In genomic region chrX:47482728-47483127, GRCm38 (mm10) we compare ENCODE assay signal across 22 mouse cellular contexts.
DNase-seq lines count a peak whose midpoint lies in the region; ATAC-seq lines count a peak whose summit lies in the region.
"Had no signal": no experiment of that assay in that cellular context is flagged by ENCODE, and none has a peak within 500 bp of the region (broad histone marks: within the 10 kb centered on the region; RNA-seq: fewer than 3 reads in every experiment).

No protein-coding gene starts in this region.

- DNase-seq in frontal cortex, adult 2 months (ENCODE audit: extremely low spot score in 1 of 2, low spot score in 1 of 2): peak; percentile 16 to 47
- no peak for DNase-seq in frontal cortex, postnatal 14 days (ENCODE audit: low spot score in 2 of 2)
- DNase-seq in right cerebral cortex, postnatal 36 days (ENCODE audit: low spot score in 2 of 2): peak; percentile 16 to 25
- no peak for DNase-seq in right cerebral cortex, postnatal 4 days
- peak; percentile 13 to 62 for DNase-seq in left cerebral cortex, postnatal 25 days (ENCODE audit: low spot score in 2 of 2)
- no peak for DNase-seq in cerebellum, adult 8-10 months
- DNase-seq: adrenal gland, postnatal 10 days; cerebellum, adult 11-12 months; cerebellum, postnatal 10 days; gastrocnemius, postnatal 25 days; heart, adult 18-20 months; heart, postnatal 4 days; kidney, adult 11 months; kidney, postnatal 36 days; lung, embryonic 14.5 days; lung, postnatal 14 days; midbrain, embryonic 14.5 days; retina, postnatal 1 day; thymus, postnatal 14 days had no signal

- no peak for ATAC-seq in monocyte, adult 5-6 weeks (replicated peaks; ENCODE audit: insufficient number of reproducible peaks, low FRiP score, low TSS enrichment, poor library complexity, severe bottlenecking)
- ATAC-seq: forebrain, embryonic 15.5 days; inflammation-experienced regulatory T-cells, adult 6 months had no signal

- intact Hi-C loops in left cerebral cortex, postnatal 25 days (cut with DNase I): no loop called here

Comparison
In these comparisons a context has a peak if more than half of its experiments do, and no peak if none do; other contexts are left out.
1. DNase-seq: peak in frontal cortex, adult 2 months (2 of 2), right cerebral cortex, postnatal 36 days (2 of 2) and left cerebral cortex, postnatal 25 days (2 of 2); none in frontal cortex, postnatal 14 days (0 of 2), right cerebral cortex, postnatal 4 days (single experiment) and cerebellum, adult 8-10 months (single experiment).